Mouse (Mus musculus): ENCODE results near the gene Pbx4.

DNA sequence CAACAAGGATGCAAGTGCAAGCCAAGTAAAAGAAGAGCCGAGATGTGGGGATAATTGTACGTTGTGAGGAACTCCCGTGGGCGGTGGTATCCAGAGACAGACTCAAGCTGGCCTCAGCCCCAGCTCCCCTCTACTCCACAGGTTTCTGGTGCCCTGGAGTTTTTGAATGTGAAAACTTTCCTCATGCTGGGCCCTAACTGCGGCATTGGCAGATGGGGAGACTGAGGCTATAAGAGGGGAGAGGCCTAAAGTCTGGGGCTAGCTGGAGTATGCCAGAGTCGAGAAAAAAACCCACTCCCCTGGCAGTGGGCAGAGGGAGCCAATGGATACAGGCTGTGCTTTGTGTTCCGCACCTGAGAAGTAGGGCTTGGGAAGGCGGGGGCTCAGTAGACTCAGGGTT is 71.8 kb downstream of the Pbx4 start:
- no peak for TF ChIP-seq CTCF (IDR thresholded peaks at IDR 0.05; ENCODE audit: insufficient read depth, low read depth, low read length)
- TF ChIP-seq POLR2A (IDR thresholded peaks at IDR 0.05; ENCODE audit: insufficient read depth, low read depth, low read length): no peak

Measured in olfactory bulb, adult 2 months (tissue).